Mouse (Mus musculus) lung, postnatal 36 days (tissue): ENCODE measurements at regions not wholly inside any gene's neighbourhood (a gene's known extent, or its start where the extent isn't known, plus 50 kb on each side); places are given as distances from the start of the nearest gene placed in this dataset.

ENCODE experiments used
- DNase-seq: peaks from one replicate; pipeline ENCODE4 v3.0.0; 2022; ENCODE audit warnings: mixed read lengths

- no peak for DNase-seq
Measured at GRCm38 (mm10) chr7:129922291-129922690, 330.6 kb downstream of the Wdr11 start.

- DNase-seq, result no peak
Measured at GRCm38 (mm10) chr7:129936731-129937130, 345.1 kb downstream of the Wdr11 start.

- DNase-seq, result no peak
Measured at GRCm38 (mm10) chr7:129937715-129938114, 346.1 kb downstream of the Wdr11 start.

GRCm38 (mm10) chr7:129938141-129938540, 346.5 kb downstream of the Wdr11 start:
- no peak for DNase-seq

GRCm38 (mm10) chr7:129939266-129939665, 347.6 kb downstream of the Wdr11 start:
- no peak for DNase-seq

GRCm38 (mm10) chr7:129941311-129942029, 349.8 kb downstream of the Wdr11 start:
- DNase-seq, result no peak

- peak; percentile 30 for DNase-seq
Measured at GRCm38 (mm10) chr7:129948613-129949110, 357.0 kb downstream of the Wdr11 start.

- no peak for DNase-seq
Measured at GRCm38 (mm10) chr7:129950456-129950855, 358.8 kb downstream of the Wdr11 start.

GRCm38 (mm10) chr7:129958379-129958778, 366.7 kb downstream of the Wdr11 start:
- no peak for DNase-seq

- no peak for DNase-seq
Measured at GRCm38 (mm10) chr7:129962575-129962974, 370.9 kb downstream of the Wdr11 start.

- DNase-seq, result peak; percentile 44
Measured at GRCm38 (mm10) chr7:129964192-129964591, 372.5 kb downstream of the Wdr11 start.

GRCm38 (mm10) chr7:129965281-129966051, 373.8 kb downstream of the Wdr11 start:
- DNase-seq, result peak; percentile 24

GRCm38 (mm10) chr7:129966771-129967170, 375.1 kb downstream of the Wdr11 start:
- no peak for DNase-seq

- no peak for DNase-seq
Measured at GRCm38 (mm10) chr7:129970201-129970600, 378.5 kb downstream of the Wdr11 start.

GRCm38 (mm10) chr7:129974206-129974605, 382.5 kb downstream of the Wdr11 start:
- no peak for DNase-seq

GRCm38 (mm10) chr7:129974837-129975236, 383.2 kb downstream of the Wdr11 start:
- no peak for DNase-seq

GRCm38 (mm10) chr7:129975781-129976514, 384.3 kb downstream of the Wdr11 start:
- DNase-seq, result no peak

- no peak for DNase-seq
Measured at GRCm38 (mm10) chr7:129978576-129978975, 386.9 kb downstream of the Wdr11 start.

GRCm38 (mm10) chr7:129979337-129979736, 387.7 kb downstream of the Wdr11 start:
- no peak for DNase-seq

- DNase-seq, result peak; percentile 46
Measured at GRCm38 (mm10) chr7:129980501-129980900, 388.8 kb downstream of the Wdr11 start.

- DNase-seq, result peak; percentile 44
Measured at GRCm38 (mm10) chr7:129982411-129982810, 390.7 kb downstream of the Wdr11 start.

- no peak for DNase-seq
Measured at GRCm38 (mm10) chr7:129983601-129984120, 392.0 kb downstream of the Wdr11 start.

- DNase-seq, result peak; percentile 74
Measured at GRCm38 (mm10) chr7:129984367-129984766, 392.7 kb downstream of the Wdr11 start.
